Mouse (Mus musculus): ENCODE results near the gene Arf4. TPM values are rescaled to one million over a fixed set of nuclear protein-coding genes. Genes with fewer than 3 reads are reported as not detected.

The Arf4 gene
- polyA plus RNA-seq, 1 experiment from 2014 or later, result 643 TPM

GRCm38 (mm10) chr14:26626605-26627140, 11.2 kb upstream of the Arf4 start:
- Histone ChIP-seq H3K4me2 (ENCODE audit: low read length) (no peak overlapping the region), H3K27me3 (replicated peaks; ENCODE audit: control insufficient read depth, insufficient read depth, low read length) (no peaks in the 10 kb centered on the region), H3K27ac (ENCODE audit: low read length) (no peak overlapping the region), H3K9me3 (ENCODE audit: control insufficient read depth, low read length) (no peaks in the 10 kb centered on the region), H3K36me3 (ENCODE audit: control insufficient read depth, insufficient read depth) (peaks cover 39% of the 10 kb centered on the region), H3K4me1 (replicated peaks; ENCODE audit: control insufficient read depth, insufficient read depth, low read length) (no peaks in the 10 kb centered on the region), H3K4me3 (replicated peaks; ENCODE audit: low read length) (no peak overlapping the region), H3K9ac (replicated peaks; ENCODE audit: low read depth, low read length) (no peak overlapping the region)
- ATAC-seq, result no peak
- 95% methylated on average over 5 of the region's 5 CpGs for WGBS

- 26% methylated on average over 17 of the region's 17 CpGs for WGBS
Observed at GRCm38 (mm10) chr14:26637025-26637850, 636 bp upstream of the Arf4 start.

GRCm38 (mm10) chr14:26638708-26639084, 822 bp downstream of the Arf4 start:
- Histone ChIP-seq H3K27me3 (replicated peaks; ENCODE audit: control insufficient read depth, insufficient read depth, low read length) (no peaks in the 10 kb centered on the region), H3K36me3 (ENCODE audit: control insufficient read depth, insufficient read depth) (no peaks in the 10 kb centered on the region), H3K4me1 (replicated peaks; ENCODE audit: control insufficient read depth, insufficient read depth, low read length) (peaks cover 21% of the 10 kb centered on the region), H3K9me3 (ENCODE audit: control insufficient read depth, low read length) (no peaks in the 10 kb centered on the region), H3K27ac (ENCODE audit: low read length) (peak overlapping the region; percentile 96), H3K4me3 (replicated peaks; ENCODE audit: low read length) (peak overlapping the region; percentile 84), H3K9ac (replicated peaks; ENCODE audit: low read depth, low read length) (peak overlapping the region; percentile 91), H3K4me2 (ENCODE audit: low read length) (peak overlapping the region; percentile 95)
- WGBS, result under 1% methylated on average over 16 of the region's 16 CpGs
- ATAC-seq, result peak; percentile 0; the same call in 1 of the 2 replicates

More at GRCm38 (mm10) chr14:26637025-26637850, 636 bp upstream of the Arf4 start:
- ATAC-seq, result peak; percentile 24
- H3K9me3 ChIP-seq (ENCODE audit: control insufficient read depth, low read length), result no peaks in the 10 kb centered on the region
- no peaks in the 10 kb centered on the region for H3K27me3 ChIP-seq (replicated peaks; ENCODE audit: control insufficient read depth, insufficient read depth, low read length)
- H3K9ac ChIP-seq (replicated peaks; ENCODE audit: low read depth, low read length), result peak overlapping the region; percentile 91
- peaks cover 18% of the 10 kb centered on the region for H3K4me1 ChIP-seq (replicated peaks; ENCODE audit: control insufficient read depth, insufficient read depth, low read length)
- H3K36me3 ChIP-seq (ENCODE audit: control insufficient read depth, insufficient read depth), result 0 out of 2 replicates have a peak, but pooled peaks cover 5% of the 10 kb centered on the region
- peak overlapping the region; percentile 95 for H3K4me2 ChIP-seq (ENCODE audit: low read length)
- peak overlapping the region; percentile 96 for H3K27ac ChIP-seq (ENCODE audit: low read length)
- H3K4me3 ChIP-seq (replicated peaks; ENCODE audit: low read length), result peak overlapping the region; percentile 84

GRCm38 (mm10) chr14:26639251-26639650, 1.4 kb downstream of the Arf4 start:
- under 1% methylated on average over 11 of the region's 11 CpGs for WGBS
- ATAC-seq, result no peak
- H3K4me3 ChIP-seq (replicated peaks; ENCODE audit: low read length), result peak overlapping the region; percentile 84
- H3K27ac ChIP-seq (ENCODE audit: low read length), result peak overlapping the region; percentile 58; the same call in 1 of the 2 replicates
- no peaks in the 10 kb centered on the region for H3K27me3 ChIP-seq (replicated peaks; ENCODE audit: control insufficient read depth, insufficient read depth, low read length)
- H3K4me1 ChIP-seq (replicated peaks; ENCODE audit: control insufficient read depth, insufficient read depth, low read length), result peaks cover 21% of the 10 kb centered on the region
- peak overlapping the region; percentile 91 for H3K9ac ChIP-seq (replicated peaks; ENCODE audit: low read depth, low read length)
- H3K4me2 ChIP-seq (ENCODE audit: low read length), result peak overlapping the region; percentile 95
- no peaks in the 10 kb centered on the region for H3K9me3 ChIP-seq (ENCODE audit: control insufficient read depth, low read length)
- no peaks in the 10 kb centered on the region for H3K36me3 ChIP-seq (ENCODE audit: control insufficient read depth, insufficient read depth)

- H3K9me3 ChIP-seq (ENCODE audit: control insufficient read depth, low read length), result no peaks in the 10 kb centered on the region
- ATAC-seq, result no peak
- no peaks in the 10 kb centered on the region for H3K27me3 ChIP-seq (replicated peaks; ENCODE audit: control insufficient read depth, insufficient read depth, low read length)
- no peaks in the 10 kb centered on the region for H3K36me3 ChIP-seq (ENCODE audit: control insufficient read depth, insufficient read depth)
- H3K27ac ChIP-seq (ENCODE audit: low read length), result no peak overlapping the region
- peak overlapping the region; percentile 84 for H3K4me3 ChIP-seq (replicated peaks; ENCODE audit: low read length)
- 20% methylated on average over 2 of the region's 2 CpGs for WGBS
- peak overlapping the region; percentile 95 for H3K4me2 ChIP-seq (ENCODE audit: low read length)
- H3K9ac ChIP-seq (replicated peaks; ENCODE audit: low read depth, low read length), result peak overlapping the region; percentile 91
- H3K4me1 ChIP-seq (replicated peaks; ENCODE audit: control insufficient read depth, insufficient read depth, low read length), result peaks cover 21% of the 10 kb centered on the region
Observed at GRCm38 (mm10) chr14:26639961-26640360, 2.1 kb downstream of the Arf4 start.

- Histone ChIP-seq H3K27ac (ENCODE audit: low read length) (no peak overlapping the region), H3K4me1 (replicated peaks; ENCODE audit: control insufficient read depth, insufficient read depth, low read length) (peaks cover 24% of the 10 kb centered on the region), H3K9ac (replicated peaks; ENCODE audit: low read depth, low read length) (no peak overlapping the region), H3K4me2 (ENCODE audit: low read length) (no peak overlapping the region), H3K27me3 (replicated peaks; ENCODE audit: control insufficient read depth, insufficient read depth, low read length) (no peaks in the 10 kb centered on the region), H3K4me3 (replicated peaks; ENCODE audit: low read length) (no peak overlapping the region), H3K36me3 (ENCODE audit: control insufficient read depth, insufficient read depth) (peaks cover 7% of the 10 kb centered on the region), H3K9me3 (ENCODE audit: control insufficient read depth, low read length) (no peaks in the 10 kb centered on the region)
- 61% methylated on average over 3 of the region's 3 CpGs for WGBS
- ATAC-seq, result no peak
Observed at GRCm38 (mm10) chr14:26643006-26643624, 5.2 kb downstream of the Arf4 start.

GRCm38 (mm10) chr14:26645989-26646650, 8.2 kb downstream of the Arf4 start:
- Histone ChIP-seq H3K4me1 (replicated peaks; ENCODE audit: control insufficient read depth, insufficient read depth, low read length) (peaks cover 11% of the 10 kb centered on the region), H3K36me3 (ENCODE audit: control insufficient read depth, insufficient read depth) (peaks cover 11% of the 10 kb centered on the region), H3K9ac (replicated peaks; ENCODE audit: low read depth, low read length) (no peak overlapping the region), H3K27me3 (replicated peaks; ENCODE audit: control insufficient read depth, insufficient read depth, low read length) (no peaks in the 10 kb centered on the region), H3K4me2 (ENCODE audit: low read length) (peak overlapping the region; percentile 26), H3K4me3 (replicated peaks; ENCODE audit: low read length) (no peak overlapping the region), H3K9me3 (ENCODE audit: control insufficient read depth, low read length) (no peaks in the 10 kb centered on the region), H3K27ac (ENCODE audit: low read length) (0 out of 2 replicates have a peak overlapping the region, but pooled peaks have one; percentile 28)
- ATAC-seq, result peak; percentile 68
- 24% methylated on average over 5 of the region's 5 CpGs for WGBS

- Histone ChIP-seq H3K4me1 (replicated peaks; ENCODE audit: control insufficient read depth, insufficient read depth, low read length) (peaks cover 10% of the 10 kb centered on the region), H3K4me2 (ENCODE audit: low read length) (no peak overlapping the region), H3K27ac (ENCODE audit: low read length) (no peak overlapping the region), H3K9ac (replicated peaks; ENCODE audit: low read depth, low read length) (no peak overlapping the region), H3K9me3 (ENCODE audit: control insufficient read depth, low read length) (no peaks in the 10 kb centered on the region), H3K27me3 (replicated peaks; ENCODE audit: control insufficient read depth, insufficient read depth, low read length) (no peaks in the 10 kb centered on the region), H3K36me3 (ENCODE audit: control insufficient read depth, insufficient read depth) (peaks cover 11% of the 10 kb centered on the region), H3K4me3 (replicated peaks; ENCODE audit: low read length) (no peak overlapping the region)
- ATAC-seq, result no peak
- WGBS, result 82% methylated on average over 2 of the region's 2 CpGs
Observed at GRCm38 (mm10) chr14:26647811-26648210, 9.9 kb downstream of the Arf4 start.

- H3K36me3 ChIP-seq (ENCODE audit: control insufficient read depth, insufficient read depth), result peaks cover 32% of the 10 kb centered on the region
- no peaks in the 10 kb centered on the region for H3K9me3 ChIP-seq (ENCODE audit: control insufficient read depth, low read length)
- no peak overlapping the region for H3K4me2 ChIP-seq (ENCODE audit: low read length)
- no peaks in the 10 kb centered on the region for H3K4me1 ChIP-seq (replicated peaks; ENCODE audit: control insufficient read depth, insufficient read depth, low read length)
- H3K27ac ChIP-seq (ENCODE audit: low read length), result no peak overlapping the region
- no peaks in the 10 kb centered on the region for H3K27me3 ChIP-seq (replicated peaks; ENCODE audit: control insufficient read depth, insufficient read depth, low read length)
- no peak overlapping the region for H3K9ac ChIP-seq (replicated peaks; ENCODE audit: low read depth, low read length)
- no peak overlapping the region for H3K4me3 ChIP-seq (replicated peaks; ENCODE audit: low read length)
- ATAC-seq, result no peak
Observed at GRCm38 (mm10) chr14:26651901-26652300, 14.0 kb downstream of the Arf4 start.
